9 mouse cellular contexts compared by ENCODE assay signal in genomic region chr13:55378907-55379580, GRCm38 (mm10). TPM values are rescaled to one million over a fixed set of nuclear protein-coding genes. Genes with fewer than 3 reads are reported as not detected.
DNase-seq lines count a peak whose midpoint lies in the region; ATAC-seq and TF ChIP-seq lines count a peak whose summit lies in the region.
"Had no signal": no experiment of that assay in that cellular context is flagged by ENCODE, and none has a peak within 500 bp of the region (broad histone marks: within the 10 kb centered on the region; RNA-seq: fewer than 3 reads in every experiment).

No protein-coding gene starts in this region.

- intact Hi-C loops in left cerebral cortex, postnatal 14 days (cut with DNase I): no loop called here

- H3K36me3 ChIP-seq in liver, embryonic 12.5 days: no peaks in the 10 kb centered on the region
- H3K36me3 ChIP-seq in intestine, postnatal 0 days (ENCODE audit: control insufficient read depth, insufficient read depth): no peaks in the 10 kb centered on the region
- no peaks in the 10 kb centered on the region for H3K36me3 ChIP-seq in limb, embryonic 15.5 days
- no peaks in the 10 kb centered on the region for H3K36me3 ChIP-seq in forebrain, embryonic 12.5 days (replicated peaks)

- H3K4me2 ChIP-seq in liver, embryonic 12.5 days: peak overlapping the region; percentile 27; the same call in 1 of the 2 replicates
- peak overlapping the region; percentile 45 for H3K4me2 ChIP-seq in intestine, postnatal 0 days (replicated peaks; ENCODE audit: low read depth)
- peak overlapping the region; percentile 29 for H3K4me2 ChIP-seq in limb, embryonic 15.5 days
- H3K4me2 ChIP-seq in forebrain, embryonic 12.5 days: no peak overlapping the region

- no peak overlapping the region for H3K27ac ChIP-seq in liver, embryonic 12.5 days
- H3K27ac ChIP-seq in intestine, postnatal 0 days (ENCODE audit: low read depth, low read length): no peak overlapping the region
- no peak overlapping the region for H3K27ac ChIP-seq in limb, embryonic 15.5 days
- H3K27ac ChIP-seq in forebrain, embryonic 12.5 days: no peak overlapping the region

- no peaks in the 10 kb centered on the region for H3K4me1 ChIP-seq in liver, embryonic 12.5 days
- peaks cover 4% of the 10 kb centered on the region; the same call in 1 of the 2 replicates for H3K4me1 ChIP-seq in intestine, postnatal 0 days (replicated peaks; ENCODE audit: control insufficient read depth, insufficient read depth, low read length)
- peaks cover 11% of the 10 kb centered on the region; the same call in 1 of the 2 replicates for H3K4me1 ChIP-seq in limb, embryonic 15.5 days
- H3K4me1 ChIP-seq in forebrain, embryonic 12.5 days: peaks cover 4% of the 10 kb centered on the region; the same call in 1 of the 2 replicates

- H3K9ac ChIP-seq in liver, embryonic 12.5 days: no peak overlapping the region
- H3K9ac ChIP-seq in intestine, postnatal 0 days (ENCODE audit: low read depth, low read length): no peak overlapping the region
- no peak overlapping the region for H3K9ac ChIP-seq in limb, embryonic 15.5 days
- no peak overlapping the region for H3K9ac ChIP-seq in forebrain, embryonic 12.5 days

- TF ChIP-seq CTCF in intestine, postnatal 0 days (IDR thresholded peaks at IDR 0.05; ENCODE audit: low read depth): peak; percentile 43

- no peak for DNase-seq in liver
- peak; percentile 34 for DNase-seq in embryo, embryonic 9.5 days (ENCODE audit: extremely low spot score)
- no peak for DNase-seq in urinary bladder, postnatal 25 days (ENCODE audit: low spot score)
- no peak for DNase-seq in left cerebral cortex, postnatal 14 days (ENCODE audit: low spot score in 2 of 2)

- WGBS in liver, embryonic 12.5 days (ENCODE audit: insufficient replicate concordance): 60% methylated on average over 32 of the region's 32 CpGs
- 14% methylated on average over 32 of the region's 32 CpGs for WGBS in intestine, postnatal 0 days
- 7% methylated on average over 32 of the region's 32 CpGs for WGBS in limb, embryonic 15.5 days
- 3% methylated on average over 32 of the region's 32 CpGs for whole genome bisulfite sequencing in forebrain, embryonic 12.5 days

- no peaks in the 10 kb centered on the region for H3K9me3 ChIP-seq in liver, embryonic 12.5 days (replicated peaks)
- no peaks in the 10 kb centered on the region for H3K9me3 ChIP-seq in intestine, postnatal 0 days (ENCODE audit: control insufficient read depth)
- no peaks in the 10 kb centered on the region for H3K9me3 ChIP-seq in limb, embryonic 15.5 days
- H3K9me3 ChIP-seq in forebrain, embryonic 12.5 days: no peaks in the 10 kb centered on the region
- H3K9me3 ChIP-seq: megakaryocyte, embryonic 14.5 days had no signal

- H3K27me3 ChIP-seq in liver, embryonic 12.5 days (replicated peaks): peaks cover 47% of the 10 kb centered on the region
- peaks cover 14% of the 10 kb centered on the region; the same call in 1 of the 2 replicates for H3K27me3 ChIP-seq in intestine, postnatal 0 days (replicated peaks; ENCODE audit: control insufficient read depth, insufficient read depth, low read length)
- H3K27me3 ChIP-seq in limb, embryonic 15.5 days: peaks cover 47% of the 10 kb centered on the region
- peaks cover 77% of the 10 kb centered on the region for H3K27me3 ChIP-seq in forebrain, embryonic 12.5 days

- peak; percentile 35; the same call in 1 of the 2 replicates for ATAC-seq in liver, embryonic 12.5 days
- 0 out of 2 replicates have a peak, but pooled peaks have one; percentile 11 for ATAC-seq in intestine, postnatal 0 days
- ATAC-seq in limb, embryonic 15.5 days (ENCODE audit: insufficient number of reproducible peaks, low FRiP score, low TSS enrichment, low read depth): no peak
- no peak for ATAC-seq in forebrain, embryonic 12.5 days (ENCODE audit: low FRiP score)

- no peak overlapping the region for H3K4me3 ChIP-seq in liver, embryonic 12.5 days
- no peak overlapping the region for H3K4me3 ChIP-seq in intestine, postnatal 0 days (ENCODE audit: low read depth, low read length)
- peak overlapping the region; percentile 8; the same call in 1 of the 2 replicates for H3K4me3 ChIP-seq in limb, embryonic 15.5 days
- H3K4me3 ChIP-seq in forebrain, embryonic 12.5 days (replicated peaks): no peak overlapping the region; the same call in 1 of the 2 replicates
- H3K4me3 ChIP-seq: megakaryocyte, embryonic 14.5 days had no signal

RNA-seq across cellular contexts. Expression of gene Rgs14, which starts 9.5 kb away (rescaled TPM):
- 1.9 and 2.5 TPM in 2 replicates for polyA plus RNA-seq in liver, embryonic 12.5 days (2016; fragmentation: Nextera tagmentation; extraction: Ambion mirVana)
- 1.2 and 1.3 TPM in 2 replicates for polyA plus RNA-seq in intestine, postnatal 0 days (2015; fragmentation: Nextera tagmentation; extraction: Ambion mirVana)
- polyA plus RNA-seq in limb, embryonic 15.5 days (2015; fragmentation: Nextera tagmentation; extraction: Ambion mirVana): 1.4 and 2.4 TPM in 2 replicates
- total RNA-seq in left cerebral cortex, postnatal 14 days (2021): 10 to 100 TPM; 33.3 to 35.4 TPM
- 0.64 TPM in 1 of 2 replicates, not detected in the other for polyA plus RNA-seq in forebrain, embryonic 12.5 days (2016; fragmentation: Nextera tagmentation; extraction: Ambion mirVana)

RNA-seq across cellular contexts. Expression of gene Lman2, which starts 16.5 kb away (rescaled TPM):
- 85.4 and 87.9 TPM in 2 replicates for polyA plus RNA-seq in liver, embryonic 12.5 days (2016; fragmentation: Nextera tagmentation; extraction: Ambion mirVana)
- 85.3 and 93.0 TPM in 2 replicates for polyA plus RNA-seq in intestine, postnatal 0 days (2015; fragmentation: Nextera tagmentation; extraction: Ambion mirVana)
- 104 and 109 TPM in 2 replicates for polyA plus RNA-seq in limb, embryonic 15.5 days (2015; fragmentation: Nextera tagmentation; extraction: Ambion mirVana)
- total RNA-seq in left cerebral cortex, postnatal 14 days (2021): 10 to 100 TPM; 47.5 to 51.0 TPM
- 82.7 TPM in 2 replicates for polyA plus RNA-seq in forebrain, embryonic 12.5 days (2016; fragmentation: Nextera tagmentation; extraction: Ambion mirVana)

RNA-seq across cellular contexts. Expression of gene Slc34a1, which starts 18.9 kb away (rescaled TPM):
- polyA plus RNA-seq in liver, embryonic 12.5 days (2016; fragmentation: Nextera tagmentation; extraction: Ambion mirVana): not detected in 2 replicates
- polyA plus RNA-seq in intestine, postnatal 0 days (2015; fragmentation: Nextera tagmentation; extraction: Ambion mirVana): 0.04 and 0.16 TPM in 2 replicates
- polyA plus RNA-seq in limb, embryonic 15.5 days (2015; fragmentation: Nextera tagmentation; extraction: Ambion mirVana): 0.20 TPM in 1 of 2 replicates, not detected in the other
- total RNA-seq in left cerebral cortex, postnatal 14 days (2021): under 1 TPM in 1 of 2 experiments, not detected in 1; 0.72 TPM
- polyA plus RNA-seq in forebrain, embryonic 12.5 days (2016; fragmentation: Nextera tagmentation; extraction: Ambion mirVana): not detected in 2 replicates

RNA-seq across cellular contexts. Expression of gene Pfn3, which starts 36.0 kb away (rescaled TPM):
- polyA plus RNA-seq in liver, embryonic 12.5 days (2016; fragmentation: Nextera tagmentation; extraction: Ambion mirVana): not detected in 2 replicates
- not detected in 2 replicates for polyA plus RNA-seq in intestine, postnatal 0 days (2015; fragmentation: Nextera tagmentation; extraction: Ambion mirVana)
- polyA plus RNA-seq in limb, embryonic 15.5 days (2015; fragmentation: Nextera tagmentation; extraction: Ambion mirVana): not detected in 2 replicates
- total RNA-seq in left cerebral cortex, postnatal 14 days (2021): under 1 TPM in 1 of 2 experiments, not detected in 1; 0.70 TPM
- not detected in 2 replicates for polyA plus RNA-seq in forebrain, embryonic 12.5 days (2016; fragmentation: Nextera tagmentation; extraction: Ambion mirVana)

RNA-seq across cellular contexts. Expression of gene F12, which starts 47.5 kb away (rescaled TPM):
- 55.9 and 57.0 TPM in 2 replicates for polyA plus RNA-seq in liver, embryonic 12.5 days (2016; fragmentation: Nextera tagmentation; extraction: Ambion mirVana)
- 1.2 and 2.3 TPM in 2 replicates for polyA plus RNA-seq in intestine, postnatal 0 days (2015; fragmentation: Nextera tagmentation; extraction: Ambion mirVana)
- polyA plus RNA-seq in limb, embryonic 15.5 days (2015; fragmentation: Nextera tagmentation; extraction: Ambion mirVana): 0.17 TPM in 1 of 2 replicates, not detected in the other
- total RNA-seq in left cerebral cortex, postnatal 14 days (2021): under 1 TPM in 1 of 2 experiments, not detected in 1; 0.30 TPM
- polyA plus RNA-seq in forebrain, embryonic 12.5 days (2016; fragmentation: Nextera tagmentation; extraction: Ambion mirVana): not detected in 2 replicates

Comparison
In these comparisons a context has a peak if more than half of its experiments do, and no peak if none do; other contexts are left out.
1. ATAC-seq: peak in liver, embryonic 12.5 days (single experiment) and intestine, postnatal 0 days (single experiment); none in limb, embryonic 15.5 days (single experiment) and forebrain, embryonic 12.5 days (single experiment).